Mouse (Mus musculus) frontal cortex, adult 2 months (tissue): ENCODE data around the gene Pax8. TPM values are rescaled to one million over a fixed set of nuclear protein-coding genes. Genes with fewer than 3 reads are reported as not detected.

Experiments used
- DNase-seq, 2 experiments: peaks; one replicate each; pipeline ENCODE4 v3.0.0; 2022; ENCODE audit warnings: low spot score in 1 of 2; ENCODE audit errors: extremely low spot score in 1 of 2
- polyA plus RNA-seq: library from polyadenylated mRNA; depleted of rRNA; stranded (reverse); fragments of >200 nt; gene quantifications from 2 replicates; pipeline ENCODE4 v1.2.3, GENCODE M21; 2012

Gene Pax8
- polyA plus RNA-seq, 1 experiment, result not detected

GRCm38 (mm10) chr2:24417564-24417963 lies 57.8 kb downstream of the Pax8 start:
- DNase-seq, result no peak

DNA sequence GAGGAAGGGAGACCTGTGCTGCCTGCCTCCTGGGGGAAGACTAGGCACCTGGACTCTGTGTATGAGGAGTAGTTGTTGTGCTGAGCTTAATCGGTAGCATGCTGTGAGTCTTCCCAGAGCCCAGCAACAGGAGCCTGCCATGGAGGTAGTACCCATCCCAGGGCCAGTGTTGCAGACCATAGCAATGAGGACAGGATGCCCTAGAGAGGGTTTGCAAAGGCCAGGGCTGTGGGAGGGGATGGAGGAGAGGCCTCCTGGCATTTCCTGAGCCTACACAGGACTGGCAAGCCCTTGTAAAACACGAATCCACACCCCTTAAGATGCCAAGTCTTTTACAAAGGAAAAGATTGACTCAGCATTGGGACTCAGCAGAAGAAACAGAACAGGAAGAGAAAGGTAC lies 58.3 kb downstream of the Pax8 start:
- DNase-seq, result no peak

- no peak for DNase-seq
Measured at GRCm38 (mm10) chr2:24416668-24417067, 58.7 kb downstream of the Pax8 start.

DNA sequence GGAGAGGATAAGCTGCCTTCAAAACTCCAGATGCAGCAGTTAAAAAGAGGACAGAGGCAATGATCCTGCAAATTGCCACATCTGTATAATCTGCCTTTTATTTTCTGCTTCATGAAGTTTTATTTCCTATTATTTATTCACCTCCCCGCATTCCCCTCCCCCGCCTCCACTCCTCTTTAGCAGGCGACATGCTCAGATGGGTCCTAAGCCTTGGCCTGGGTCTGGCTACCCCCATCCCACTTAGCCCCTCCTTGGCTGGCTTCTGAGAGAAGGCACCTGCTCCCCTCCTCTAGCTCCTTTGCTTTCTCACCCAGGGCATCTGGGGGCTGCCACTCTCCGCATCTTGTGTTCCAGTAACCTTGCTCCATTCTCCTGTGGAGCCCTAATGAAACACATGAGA lies 61.7 kb downstream of the Pax8 start:
- DNase-seq, result no peak

- no peak for DNase-seq
Measured at GRCm38 (mm10) chr2:24413172-24413571, 62.2 kb downstream of the Pax8 start.

GRCm38 (mm10) chr2:24409166-24409565 lies 66.2 kb downstream of the Pax8 start:
- peak; percentile 43 to 84 for DNase-seq

GRCm38 (mm10) chr2:24407701-24408485 lies 67.5 kb downstream of the Pax8 start:
- no peak for DNase-seq

GRCm38 (mm10) chr2:24405345-24406012 lies 69.9 kb downstream of the Pax8 start:
- peak in 1 of 2 experiments; percentile 74 for DNase-seq

DNA sequence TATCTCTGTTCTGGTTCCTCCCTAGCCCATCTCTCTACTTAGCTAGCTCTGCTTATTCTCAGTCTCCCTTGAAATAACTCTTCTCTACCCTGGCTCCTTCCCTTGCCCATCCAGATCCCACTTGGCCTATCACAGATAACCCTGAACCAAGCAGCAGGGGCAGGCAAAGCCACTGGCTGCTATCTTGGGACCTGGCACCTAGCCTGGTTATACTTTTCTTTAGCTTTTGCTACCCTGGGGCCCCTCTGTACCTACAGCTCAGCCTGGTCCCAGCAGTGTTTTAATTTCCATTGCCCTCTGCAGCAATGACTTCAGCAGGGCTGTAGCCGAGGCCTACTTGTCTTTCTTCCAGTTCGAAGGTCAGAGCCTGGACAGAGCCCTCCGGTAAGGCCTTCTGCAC lies 74.7 kb downstream of the Pax8 start:
- no peak for DNase-seq

DNA sequence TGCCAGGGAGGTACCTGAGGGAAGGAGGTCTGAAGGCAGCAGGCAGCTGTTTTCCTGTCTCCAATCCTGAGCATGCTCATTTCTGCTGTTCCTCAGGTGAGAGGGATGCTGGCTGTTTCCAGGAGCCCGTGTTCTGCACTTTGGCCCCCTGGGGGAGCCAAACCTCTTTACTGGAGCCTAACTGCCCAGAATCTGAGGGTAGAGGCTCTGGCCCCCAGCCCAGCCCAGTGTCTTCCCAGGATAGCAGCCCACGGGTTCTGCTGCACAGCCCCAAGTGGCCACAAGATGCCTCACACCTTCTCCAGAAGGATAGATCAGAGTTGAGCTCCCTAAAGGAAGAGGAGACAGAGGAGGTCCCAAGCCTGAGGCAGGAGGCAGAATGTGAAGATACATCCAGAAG lies 78.3 kb downstream of the Pax8 start:
- no peak for DNase-seq

GRCm38 (mm10) chr2:24393251-24393650 lies 82.1 kb downstream of the Pax8 start:
- no peak for DNase-seq

GRCm38 (mm10) chr2:24387361-24388283 lies 87.8 kb downstream of the Pax8 start:
- peak; percentile 21 to 68 for DNase-seq

DNA sequence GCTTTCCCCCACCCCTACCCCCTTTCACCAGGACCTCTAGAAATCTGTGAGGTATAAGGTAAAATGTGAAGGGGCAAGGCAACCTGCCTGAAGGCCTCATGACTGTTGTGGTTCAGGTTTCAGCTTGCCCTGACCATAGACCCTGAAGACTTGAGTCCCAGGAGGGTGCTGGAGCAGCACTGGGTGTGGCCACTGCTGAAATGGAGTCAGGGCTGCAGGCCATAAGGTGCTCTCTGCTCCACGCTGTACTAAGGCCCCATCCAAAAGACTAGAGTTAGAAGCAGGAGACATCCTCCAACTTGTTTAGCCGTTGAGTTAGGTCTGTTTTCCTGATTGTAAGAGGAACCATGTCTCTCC lies 88.5 kb downstream of the Pax8 start:
- DNase-seq, result no peak

DNA sequence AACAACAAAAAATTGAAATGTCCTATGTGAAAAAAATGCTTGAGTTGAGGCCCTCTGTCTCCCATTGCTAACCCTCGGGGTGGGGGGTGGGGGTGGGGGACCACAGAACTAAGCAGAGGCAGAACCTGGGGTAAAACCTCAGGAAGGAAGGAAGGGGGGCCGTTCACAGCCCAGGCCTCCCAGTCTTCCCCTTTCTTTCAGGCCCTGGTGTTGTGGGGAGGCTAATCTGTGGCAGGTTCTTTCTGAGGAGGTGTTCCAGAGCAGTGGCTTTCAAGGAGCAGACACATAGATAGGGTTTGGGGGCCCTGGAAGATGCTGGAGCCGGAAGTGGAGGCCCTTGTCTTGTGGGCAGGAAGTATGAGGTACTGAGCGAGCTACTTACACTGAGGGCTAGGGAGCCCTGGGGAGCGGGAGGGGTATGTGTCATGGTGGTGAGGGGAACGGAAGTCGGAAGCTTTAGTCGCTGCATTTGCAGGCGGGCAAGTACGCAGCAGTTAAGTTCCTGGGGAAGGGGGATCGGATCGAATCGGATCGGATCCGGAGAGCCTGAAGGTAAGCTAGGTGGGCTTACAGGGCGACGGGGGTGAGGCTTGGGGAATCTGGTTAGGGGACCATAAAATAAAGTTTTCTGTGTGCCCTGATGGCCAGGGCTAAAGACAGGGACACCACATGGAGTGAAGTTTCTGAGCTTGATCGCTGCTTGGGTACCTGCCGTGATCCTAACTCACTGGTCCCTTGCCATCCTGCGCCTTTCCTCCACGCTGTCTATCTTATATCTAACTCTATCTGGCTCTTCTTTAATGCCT lies 89.0 kb downstream of the Pax8 start:
- DNase-seq, result no peak

DNA sequence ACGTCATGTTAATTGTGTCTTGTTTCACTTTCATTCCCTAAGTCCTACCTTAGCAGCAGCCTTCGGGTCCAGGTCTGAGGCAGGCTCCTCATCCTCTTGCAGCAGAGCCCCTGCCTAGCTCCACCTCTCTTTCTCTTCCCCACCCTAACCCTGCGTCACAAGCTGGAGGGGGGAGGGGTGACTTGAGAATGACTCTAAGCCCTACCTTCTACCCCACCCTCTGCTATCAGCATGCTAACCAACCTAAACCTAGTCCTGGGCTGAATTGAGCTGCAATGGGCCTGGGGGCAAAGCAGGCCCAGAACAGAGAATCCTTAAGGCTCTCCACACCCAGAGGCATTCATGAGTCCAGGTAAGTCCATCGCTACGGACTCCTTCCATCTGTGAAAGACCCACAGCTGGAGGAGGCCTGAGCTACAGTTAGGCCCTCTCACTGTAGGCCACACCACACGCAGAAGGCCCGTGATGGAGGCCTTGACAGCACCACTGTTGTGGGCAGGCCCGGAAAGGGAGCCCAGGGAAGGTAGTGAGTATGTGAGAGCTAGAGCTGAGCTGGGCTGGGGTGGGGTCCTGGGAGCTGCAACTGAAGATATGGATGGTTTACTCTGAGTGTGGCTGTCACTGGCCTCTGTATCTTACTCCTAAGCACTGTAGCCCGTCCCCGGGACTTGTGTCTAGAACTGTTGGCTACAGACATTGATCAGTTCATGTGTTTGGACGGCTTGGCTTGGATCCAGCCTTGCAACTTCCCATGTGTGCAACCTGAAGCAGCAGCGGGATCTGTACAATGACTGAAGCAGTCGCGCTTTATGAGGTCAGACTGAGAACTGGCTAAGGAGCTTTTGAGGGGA lies 90.1 kb downstream of the Pax8 start:
- no peak for DNase-seq

DNA sequence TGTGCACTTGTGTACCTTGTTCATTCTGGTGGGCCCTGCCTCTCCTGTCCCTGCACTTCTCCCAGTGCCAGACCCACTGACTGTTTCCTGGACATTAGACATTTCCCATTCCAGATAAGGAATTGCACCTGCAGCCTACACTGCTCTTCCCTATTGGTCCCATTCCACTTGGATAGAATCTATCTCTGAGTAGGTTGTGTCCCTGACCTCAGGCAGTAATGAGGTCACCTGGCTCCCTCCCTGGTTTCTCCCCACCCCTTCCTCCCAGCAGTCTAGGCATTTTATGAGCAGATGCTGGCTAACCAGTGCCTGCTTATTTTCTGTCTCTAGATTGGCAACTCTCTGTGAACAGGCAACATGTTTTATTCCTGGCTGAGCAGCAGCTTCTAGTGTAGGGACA lies 91.0 kb downstream of the Pax8 start:
- DNase-seq, result no peak

GRCm38 (mm10) chr2:24383636-24384035 lies 91.8 kb downstream of the Pax8 start:
- DNase-seq, result no peak

DNA sequence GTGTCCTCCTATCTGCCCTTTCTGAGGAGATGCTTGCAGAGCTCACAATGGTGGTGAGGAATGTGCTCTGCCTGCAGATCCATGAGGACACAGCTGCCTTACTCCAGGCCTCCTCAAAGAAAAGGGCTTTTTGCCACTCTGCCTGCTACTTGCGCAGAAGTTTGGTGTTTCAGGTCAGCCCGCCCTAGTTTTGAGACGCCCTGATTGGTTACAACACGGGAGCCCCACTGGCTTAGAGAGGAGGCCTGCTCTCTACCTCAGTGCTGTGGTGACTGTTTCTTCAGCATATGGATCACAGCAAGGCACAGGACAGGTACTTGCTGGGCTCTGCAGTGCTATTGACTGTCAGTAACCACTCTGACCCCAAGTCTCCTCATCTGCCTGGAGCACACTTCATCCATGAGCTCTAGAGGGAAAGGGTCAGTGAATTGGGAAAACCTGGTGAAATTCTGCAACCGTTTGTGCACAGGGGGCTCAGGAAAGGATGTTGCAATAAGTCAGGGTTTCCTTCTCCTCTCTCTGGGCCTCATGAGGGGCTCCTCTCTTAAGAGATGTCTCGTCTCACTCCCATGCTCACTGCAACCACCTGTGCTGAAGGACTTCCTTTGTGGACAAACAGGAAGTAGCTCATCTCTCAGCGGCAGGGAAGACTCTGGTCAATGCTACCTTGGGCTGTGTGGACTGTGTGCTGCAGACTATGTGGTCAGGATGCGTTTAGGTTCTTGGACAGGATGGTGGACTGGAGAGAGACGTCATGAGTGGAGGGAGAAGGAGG lies 92.8 kb downstream of the Pax8 start:
- DNase-seq, result no peak
